Mouse (Mus musculus) urinary bladder, adult 2 months (tissue): Measurements from ENCODE around the gene Btnl9. TPM values are rescaled to one million over a fixed set of nuclear protein-coding genes. Genes with fewer than 3 reads are reported as not detected.
"Not testable (repeated sequence)": the region's sequence is repeated elsewhere in the genome, so short reads cannot be mapped to it uniquely, and the experiment has no call there.

Source experiments
- DNase-seq: peaks from one replicate; pipeline ENCODE4 v3.0.0; 2022; ENCODE audit warnings: low spot score
- polyA plus RNA-seq: library from polyadenylated mRNA; depleted of rRNA; stranded (reverse); fragments of >200 nt; gene quantifications from 2 replicates; pipeline ENCODE4 v1.2.3, GENCODE M21; 2012; rRNA removed

Gene Btnl9
- 0.62 and 0.73 TPM in 2 replicates for polyA plus RNA-seq

GRCm38 (mm10) chr11:49186955-49187488, at the start of gene Btnl9:
Gene Btnl9, minus strand, starts transcription at chr11:49187159.
- DNase-seq = no peak

- DNase-seq = no peak
Observed at GRCm38 (mm10) chr11:49235459-49236207, 48.7 kb upstream of the Btnl9 start.

GRCm38 (mm10) chr11:49232781-49233180, 45.8 kb upstream of the Btnl9 start:
- DNase-seq = no peak

GRCm38 (mm10) chr11:49224455-49224854, 37.5 kb upstream of the Btnl9 start:
- no peak for DNase-seq

- DNase-seq = no peak
Observed at GRCm38 (mm10) chr11:49219271-49219670, 32.3 kb upstream of the Btnl9 start.

GRCm38 (mm10) chr11:49213505-49213904, 26.5 kb upstream of the Btnl9 start:
- DNase-seq = no peak

- no peak for DNase-seq
Observed at GRCm38 (mm10) chr11:49212577-49212976, 25.6 kb upstream of the Btnl9 start.

- no peak for DNase-seq
Observed at GRCm38 (mm10) chr11:49207495-49207894, 20.5 kb upstream of the Btnl9 start.

GRCm38 (mm10) chr11:49205080-49205590, 18.2 kb upstream of the Btnl9 start:
- no peak for DNase-seq

GRCm38 (mm10) chr11:49203771-49204497, 17.0 kb upstream of the Btnl9 start:
- DNase-seq = no peak

- DNase-seq = peak; percentile 92
Observed at GRCm38 (mm10) chr11:49203129-49203768, 16.3 kb upstream of the Btnl9 start, which contains the start of gene Zfp62. Gene Zfp62, plus strand, starts transcription at chr11:49203292.

GRCm38 (mm10) chr11:49202523-49203061, 15.6 kb upstream of the Btnl9 start:
- no peak for DNase-seq

- DNase-seq = no peak
Observed at GRCm38 (mm10) chr11:49202071-49202470, 15.1 kb upstream of the Btnl9 start.

GRCm38 (mm10) chr11:49201142-49201541, 14.2 kb upstream of the Btnl9 start:
- DNase-seq = no peak

- no peak for DNase-seq
Observed at GRCm38 (mm10) chr11:49200666-49201065, 13.7 kb upstream of the Btnl9 start.

- no peak for DNase-seq
Observed at GRCm38 (mm10) chr11:49195819-49196322, 8.9 kb upstream of the Btnl9 start.

- not testable (repeated sequence) for DNase-seq
Observed at GRCm38 (mm10) chr11:49194771-49195170, 7.8 kb upstream of the Btnl9 start.

GRCm38 (mm10) chr11:49191083-49191482, 4.1 kb upstream of the Btnl9 start:
- DNase-seq = no peak

GRCm38 (mm10) chr11:49189737-49190136, 2.8 kb upstream of the Btnl9 start:
- no peak for DNase-seq

GRCm38 (mm10) chr11:49187701-49188100, 742 bp upstream of the Btnl9 start:
- no peak for DNase-seq

GRCm38 (mm10) chr11:49186452-49186851, 507 bp downstream of the Btnl9 start:
- DNase-seq = no peak

GRCm38 (mm10) chr11:49183172-49183571, 3.8 kb downstream of the Btnl9 start:
- DNase-seq = no peak
